Mouse (Mus musculus): ENCODE results near the gene Krt28. TPM values are rescaled to one million over a fixed set of nuclear protein-coding genes. Genes with fewer than 3 reads are reported as not detected.

Krt28 gene
- not detected in 2 replicates for polyA plus RNA-seq (2015; fragmentation: Nextera tagmentation; extraction: Ambion mirVana)

DNA sequence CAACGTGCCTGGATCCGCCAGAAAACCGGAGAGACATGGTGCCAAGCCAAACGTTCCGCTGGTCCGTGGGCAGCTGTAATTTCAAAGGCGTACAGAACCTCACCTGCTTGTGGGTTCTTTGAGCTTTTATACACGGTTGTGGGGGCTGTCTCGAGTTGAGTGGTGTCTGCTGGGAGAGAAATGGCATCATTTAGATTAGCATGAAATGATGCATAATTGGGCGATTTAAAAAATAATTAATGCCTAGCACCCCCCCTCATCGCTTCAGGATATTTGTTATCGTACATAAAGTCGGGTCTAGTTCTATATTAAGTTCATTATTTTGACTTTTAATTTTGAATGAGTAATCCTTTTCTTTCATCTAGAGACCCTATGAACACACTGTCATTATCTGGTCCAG lies at the start of gene Krt28:
TSS of gene Krt28 (minus strand) at position 101 of the 400 bp plus-strand sequence.
- Histone ChIP-seq H3K4me2 (no peak within 1 kb of the TSS), H3K9ac (no peak within 1 kb of the TSS), H3K27me3 (no peaks in the 10 kb centered on the region; the same call in 1 of the 2 replicates), H3K4me1 (replicated peaks) (no peaks in the 10 kb centered on the region), H3K36me3 (replicated peaks) (no peaks in the 10 kb centered on the region), H3K9me3 (replicated peaks) (no peaks in the 10 kb centered on the region), H3K27ac (replicated peaks) (no peak within 1 kb of the TSS), H3K4me3 (replicated peaks) (no peak within 1 kb of the TSS)
- WGBS (ENCODE audit: insufficient replicate concordance): 69% methylated on average over 13 of the region's 13 CpGs
- ATAC-seq (ENCODE audit: insufficient read depth): no peak

GRCm38 (mm10) chr11:99422159-99422558 lies 47.5 kb upstream of the Krt28 start, which contains the start of gene Krt12:
Gene Krt12, minus strand, starts transcription at chr11:99422259.
- 60% methylated on average over 10 of the region's 10 CpGs for WGBS (ENCODE audit: insufficient replicate concordance)

DNA sequence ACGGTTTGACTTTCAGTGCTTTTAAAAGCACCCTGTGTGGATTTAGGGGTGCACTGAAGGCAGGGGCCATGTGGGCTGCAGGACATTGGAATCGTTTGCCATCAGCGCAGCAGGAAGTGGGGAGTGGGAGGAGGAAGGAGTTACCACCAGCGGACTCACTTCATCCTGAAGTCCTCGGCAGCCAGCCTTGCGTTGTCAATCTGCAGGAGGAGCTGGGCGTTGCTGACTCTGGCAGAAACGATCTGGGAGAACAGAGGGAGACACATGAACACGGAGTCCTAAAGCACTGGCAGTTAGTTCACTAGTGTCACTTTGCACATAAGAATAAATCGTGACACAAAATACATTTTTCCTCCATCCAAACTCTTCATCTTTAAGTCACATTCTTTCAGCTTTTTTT lies 45.9 kb upstream of the Krt28 start:
- no peak for ATAC-seq (ENCODE audit: insufficient read depth)
- Histone ChIP-seq H3K9me3 (replicated peaks) (no peaks in the 10 kb centered on the region), H3K4me3 (replicated peaks) (no peak overlapping the region), H3K4me2 (no peak overlapping the region), H3K27me3 (no peaks in the 10 kb centered on the region), H3K36me3 (replicated peaks) (no peaks in the 10 kb centered on the region), H3K9ac (no peak overlapping the region), H3K27ac (replicated peaks) (no peak overlapping the region), H3K4me1 (replicated peaks) (no peaks in the 10 kb centered on the region)
- 30% methylated on average over 10 of the region's 10 CpGs for WGBS (ENCODE audit: insufficient replicate concordance)

More at GRCm38 (mm10) chr11:99422159-99422558, 47.5 kb upstream of the Krt28 start, which contains the start of gene Krt12:
- H3K36me3 ChIP-seq (replicated peaks): no peaks in the 10 kb centered on the region
- no peaks in the 10 kb centered on the region for H3K4me1 ChIP-seq (replicated peaks)
- ATAC-seq (ENCODE audit: insufficient read depth): no peak
- no peaks in the 10 kb centered on the region for H3K9me3 ChIP-seq (replicated peaks)
- H3K27me3 ChIP-seq: no peaks in the 10 kb centered on the region
- no peak within 1 kb of the TSS for H3K27ac ChIP-seq (replicated peaks)
- no peak within 1 kb of the TSS for H3K9ac ChIP-seq
- H3K4me3 ChIP-seq (replicated peaks): no peak within 1 kb of the TSS
- H3K4me2 ChIP-seq: no peak within 1 kb of the TSS

DNA sequence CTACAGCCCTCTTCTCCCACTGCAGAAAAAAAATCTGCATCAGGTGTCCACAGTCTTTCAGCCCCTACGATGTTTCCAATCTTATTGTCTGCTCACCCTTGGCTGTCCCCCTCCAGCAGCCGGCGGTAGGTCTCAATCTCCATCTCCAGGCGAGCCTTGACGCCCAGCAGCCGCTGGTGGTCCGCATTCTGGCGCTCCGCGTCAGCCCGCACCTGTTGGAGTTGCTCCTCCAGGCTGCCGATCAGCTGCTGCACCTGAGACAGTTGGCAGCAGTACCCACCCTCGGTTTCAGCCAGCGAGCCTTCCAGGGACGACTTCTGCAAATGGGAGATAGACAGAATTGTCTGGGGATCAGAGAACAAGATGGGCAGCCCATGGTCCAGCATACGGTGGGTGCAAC lies 43.1 kb upstream of the Krt28 start:
- 64% methylated on average over 16 of the region's 16 CpGs for WGBS (ENCODE audit: insufficient replicate concordance)

DNA sequence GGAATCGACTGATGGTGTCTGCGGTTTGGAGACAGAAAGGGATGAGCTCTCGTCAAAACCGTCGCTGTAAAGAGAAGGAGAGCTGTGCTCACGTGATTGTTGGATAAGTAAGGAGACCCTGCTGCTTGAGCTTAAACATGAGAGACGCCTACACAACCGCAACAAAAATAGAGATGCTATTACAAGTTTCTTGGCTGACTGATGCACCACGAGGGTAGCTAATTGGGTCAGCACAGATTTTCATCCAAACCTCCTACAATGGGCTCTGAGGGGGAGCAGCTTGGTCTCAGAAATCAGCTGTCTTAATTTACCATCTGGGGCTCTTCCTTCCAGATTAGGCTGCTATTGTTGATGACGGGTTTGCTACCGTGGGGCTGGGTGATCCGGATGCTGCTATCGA lies 42.2 kb upstream of the Krt28 start:
- Histone ChIP-seq H3K9ac (no peak overlapping the region), H3K4me1 (replicated peaks) (no peaks in the 10 kb centered on the region), H3K27ac (replicated peaks) (no peak overlapping the region), H3K4me2 (no peak overlapping the region), H3K4me3 (replicated peaks) (no peak overlapping the region), H3K9me3 (replicated peaks) (no peaks in the 10 kb centered on the region), H3K27me3 (no peaks in the 10 kb centered on the region; the same call in 1 of the 2 replicates), H3K36me3 (replicated peaks) (no peaks in the 10 kb centered on the region)
- 68% methylated on average over 13 of the region's 13 CpGs for WGBS (ENCODE audit: insufficient replicate concordance)
- ATAC-seq (ENCODE audit: insufficient read depth): no peak

More for the DNA sequence above, 43.1 kb upstream of the Krt28 start:
- H3K4me2 ChIP-seq: no peak overlapping the region
- no peaks in the 10 kb centered on the region for H3K27me3 ChIP-seq
- ATAC-seq (ENCODE audit: insufficient read depth): no peak
- H3K9me3 ChIP-seq (replicated peaks): no peaks in the 10 kb centered on the region
- no peak overlapping the region for H3K27ac ChIP-seq (replicated peaks)
- no peak overlapping the region for H3K9ac ChIP-seq
- no peaks in the 10 kb centered on the region for H3K36me3 ChIP-seq (replicated peaks)
- no peak overlapping the region for H3K4me3 ChIP-seq (replicated peaks)
- no peaks in the 10 kb centered on the region for H3K4me1 ChIP-seq (replicated peaks)

DNA sequence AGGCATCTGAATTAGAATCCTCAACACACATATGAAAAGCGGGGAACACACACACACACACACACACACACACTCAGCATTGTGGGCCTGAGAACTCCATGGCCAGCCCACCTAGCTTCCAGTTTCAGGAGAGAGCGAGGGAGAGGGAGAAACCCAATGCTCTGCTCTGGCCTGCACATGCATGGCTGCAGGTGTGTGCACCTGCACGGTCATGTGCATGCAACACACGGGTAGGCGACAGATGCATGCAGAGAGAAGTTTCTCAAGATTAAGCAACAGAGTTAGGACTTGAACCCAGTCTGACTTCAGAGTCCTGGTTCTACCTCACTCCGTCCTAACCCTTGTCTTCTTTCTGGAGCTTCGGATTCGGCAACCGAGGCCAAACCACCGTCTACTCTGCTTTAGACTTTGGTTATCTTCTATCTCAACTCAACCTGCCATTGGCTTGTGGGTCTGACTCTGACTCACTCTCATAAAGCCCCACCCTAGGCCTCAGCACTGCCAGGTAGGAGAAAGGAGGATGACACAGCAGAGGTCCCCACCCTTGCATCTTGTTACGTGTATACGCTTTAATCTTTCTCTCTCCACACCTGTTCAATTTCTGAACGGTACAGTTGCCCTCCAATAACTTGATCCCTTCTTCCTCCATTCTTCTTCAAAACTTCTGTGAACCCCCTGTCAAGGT lies 39.9 kb upstream of the Krt28 start:
- H3K4me3 ChIP-seq (replicated peaks): no peak overlapping the region
- no peak for ATAC-seq (ENCODE audit: insufficient read depth)
- no peaks in the 10 kb centered on the region for H3K4me1 ChIP-seq (replicated peaks)
- no peaks in the 10 kb centered on the region; the same call in 1 of the 2 replicates for H3K27me3 ChIP-seq
- H3K36me3 ChIP-seq (replicated peaks): no peaks in the 10 kb centered on the region
- H3K27ac ChIP-seq (replicated peaks): no peak overlapping the region
- H3K9ac ChIP-seq: no peak overlapping the region
- H3K9me3 ChIP-seq (replicated peaks): no peaks in the 10 kb centered on the region
- 67% methylated on average over 13 of the region's 13 CpGs for WGBS (ENCODE audit: insufficient replicate concordance)
- no peak overlapping the region for H3K4me2 ChIP-seq

- H3K4me2 ChIP-seq: no peak overlapping the region
- WGBS (ENCODE audit: insufficient replicate concordance): 16% methylated on average over 6 of the region's 6 CpGs
- H3K4me3 ChIP-seq (replicated peaks): no peak overlapping the region
- no peaks in the 10 kb centered on the region for H3K9me3 ChIP-seq (replicated peaks)
- H3K27me3 ChIP-seq: no peaks in the 10 kb centered on the region; the same call in 1 of the 2 replicates
- no peak overlapping the region for H3K9ac ChIP-seq
- no peaks in the 10 kb centered on the region for H3K36me3 ChIP-seq (replicated peaks)
- no peak overlapping the region for H3K27ac ChIP-seq (replicated peaks)
- no peaks in the 10 kb centered on the region for H3K4me1 ChIP-seq (replicated peaks)
- ATAC-seq (ENCODE audit: insufficient read depth): no peak
Measured at GRCm38 (mm10) chr11:99413247-99413646, 38.5 kb upstream of the Krt28 start.

DNA sequence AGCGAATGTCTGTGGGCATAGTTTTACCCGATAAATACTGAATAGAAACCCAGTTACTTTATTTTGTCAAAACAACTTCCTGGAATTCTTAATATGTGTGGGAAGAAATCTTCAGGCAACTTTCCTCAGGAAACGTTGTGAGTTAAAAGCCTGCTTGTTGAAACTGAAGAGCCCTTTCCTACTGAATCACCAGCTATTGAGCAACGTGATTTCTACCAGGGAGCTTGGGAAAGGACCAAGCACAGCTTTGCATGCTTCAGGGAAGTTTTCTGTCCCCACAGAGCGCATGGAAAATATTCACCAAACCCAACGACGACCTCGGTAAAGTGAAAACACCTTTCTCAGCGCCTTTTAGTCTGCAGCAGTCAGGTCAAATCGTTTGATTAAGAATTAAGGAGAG lies 31.5 kb upstream of the Krt28 start:
- ATAC-seq (ENCODE audit: insufficient read depth): no peak
- H3K4me1 ChIP-seq (replicated peaks): no peaks in the 10 kb centered on the region
- no peak overlapping the region for H3K4me3 ChIP-seq (replicated peaks)

DNA sequence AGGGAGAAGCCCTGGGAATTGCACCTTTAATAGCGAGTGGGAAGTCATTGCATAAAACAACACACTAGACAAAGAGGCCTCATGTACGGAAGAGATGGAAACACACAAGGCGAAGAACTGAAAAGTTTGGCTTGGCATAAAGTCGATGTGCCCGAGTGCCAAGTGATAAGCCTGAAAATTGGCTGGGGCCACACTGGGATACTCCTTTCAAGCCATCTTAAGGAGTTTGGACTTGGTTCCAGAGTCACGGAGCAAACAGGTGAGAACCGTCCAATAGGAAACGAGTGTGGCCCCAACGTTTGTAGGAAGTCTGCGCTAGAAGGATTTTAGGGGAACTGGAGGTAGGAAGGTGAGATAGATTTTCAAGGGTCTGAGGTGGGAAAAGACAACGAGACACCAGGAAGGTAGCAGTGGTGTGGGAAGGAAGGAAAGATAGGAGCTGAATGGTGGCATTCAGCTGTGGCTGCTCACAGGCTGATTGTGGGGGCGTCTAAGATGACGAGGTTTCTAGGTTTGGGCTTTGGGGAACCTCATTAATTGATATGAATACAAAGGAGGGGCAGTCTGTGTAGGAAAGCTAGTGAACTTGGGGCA lies 25.4 kb upstream of the Krt28 start:
- Histone ChIP-seq H3K27me3 (no peaks in the 10 kb centered on the region), H3K9me3 (replicated peaks) (no peaks in the 10 kb centered on the region), H3K4me3 (replicated peaks) (no peak overlapping the region), H3K9ac (no peak overlapping the region), H3K4me1 (replicated peaks) (no peaks in the 10 kb centered on the region), H3K4me2 (no peak overlapping the region), H3K36me3 (replicated peaks) (no peaks in the 10 kb centered on the region), H3K27ac (replicated peaks) (no peak overlapping the region)
- ATAC-seq (ENCODE audit: insufficient read depth): no peak
- 70% methylated on average over 13 of the region's 13 CpGs for WGBS (ENCODE audit: insufficient replicate concordance)

More for the DNA sequence above, 31.5 kb upstream of the Krt28 start:
- no peaks in the 10 kb centered on the region for H3K27me3 ChIP-seq
- H3K4me2 ChIP-seq: no peak overlapping the region
- no peaks in the 10 kb centered on the region for H3K9me3 ChIP-seq (replicated peaks)
- 62% methylated on average over 10 of the region's 10 CpGs for WGBS (ENCODE audit: insufficient replicate concordance)
- H3K27ac ChIP-seq (replicated peaks): no peak overlapping the region
- no peaks in the 10 kb centered on the region for H3K36me3 ChIP-seq (replicated peaks)
- H3K9ac ChIP-seq: no peak overlapping the region

DNA sequence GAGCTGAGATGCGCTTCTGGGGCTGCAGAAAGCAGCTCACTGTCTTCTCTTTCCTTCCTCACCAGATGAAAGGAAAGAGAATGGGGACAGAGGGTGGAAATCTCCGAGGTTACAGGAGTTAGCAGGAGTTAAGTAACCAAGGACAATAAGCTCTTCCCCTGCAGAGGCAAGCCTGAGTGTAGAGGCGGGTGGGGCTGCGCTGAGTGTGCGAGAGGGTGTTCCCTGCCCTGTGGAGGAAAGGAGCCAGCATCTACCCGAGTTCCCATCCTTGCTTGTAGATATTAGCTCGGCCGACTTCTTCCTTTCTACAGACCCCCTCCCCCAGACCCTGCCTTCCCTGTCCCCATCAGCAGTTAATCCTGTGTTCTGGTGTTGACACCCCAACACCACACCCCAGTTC lies 24.1 kb upstream of the Krt28 start:
- Histone ChIP-seq H3K9ac (no peak overlapping the region), H3K4me2 (no peak overlapping the region), H3K4me3 (replicated peaks) (no peak overlapping the region), H3K27me3 (no peaks in the 10 kb centered on the region), H3K9me3 (replicated peaks) (no peaks in the 10 kb centered on the region), H3K27ac (replicated peaks) (no peak overlapping the region), H3K36me3 (replicated peaks) (no peaks in the 10 kb centered on the region), H3K4me1 (replicated peaks) (no peaks in the 10 kb centered on the region)
- no peak for ATAC-seq (ENCODE audit: insufficient read depth)
- 30% methylated on average over 8 of the region's 8 CpGs for WGBS (ENCODE audit: insufficient replicate concordance)

DNA sequence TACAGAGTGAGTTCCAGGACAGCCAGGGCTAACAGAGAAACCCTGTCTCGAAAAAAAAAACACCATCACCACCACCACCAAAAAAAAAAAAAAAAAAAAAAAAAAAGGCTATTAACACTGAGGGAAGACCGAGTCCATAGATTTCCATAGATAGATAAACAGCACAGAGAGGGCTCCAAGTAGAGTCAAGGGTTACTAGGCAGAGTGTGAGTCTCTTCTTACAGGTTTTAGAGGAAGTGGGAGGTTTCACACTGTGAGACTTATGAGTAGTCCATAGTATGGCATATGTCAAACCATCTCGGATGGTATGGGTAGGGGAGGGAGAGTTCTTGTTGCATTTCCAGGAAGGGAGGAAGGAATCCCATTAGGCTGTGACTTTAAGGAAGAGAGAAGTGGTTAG lies 23.4 kb upstream of the Krt28 start:
- Histone ChIP-seq H3K4me1 (replicated peaks) (no peaks in the 10 kb centered on the region), H3K9me3 (replicated peaks) (no peaks in the 10 kb centered on the region), H3K36me3 (replicated peaks) (no peaks in the 10 kb centered on the region), H3K4me3 (replicated peaks) (no peak overlapping the region), H3K27me3 (no peaks in the 10 kb centered on the region), H3K27ac (replicated peaks) (no peak overlapping the region), H3K9ac (no peak overlapping the region), H3K4me2 (no peak overlapping the region)
- 46% methylated on average over 3 of the region's 3 CpGs for WGBS (ENCODE audit: insufficient replicate concordance)
- ATAC-seq (ENCODE audit: insufficient read depth): no peak
